Mouse (Mus musculus): ENCODE measurements around the gene Ecpas. TPM values are rescaled to one million over a fixed set of nuclear protein-coding genes. Genes with fewer than 3 reads are reported as not detected.
A peak's percentile ranks its signal among the peaks of the same experiment; 100 is the strongest.

Ecpas gene
- polyA plus RNA-seq, 1 experiment from 2014 or later, result 36.6 TPM

GRCm38 (mm10) chr4:58763417-58763816, 149.1 kb downstream of the Ecpas start:
- Histone ChIP-seq H3K9me3 (replicated peaks) (no peaks in the 10 kb centered on the region), H3K27ac (no peak overlapping the region), H3K4me3 (no peak overlapping the region), H3K27me3 (ENCODE audit: low read depth, poor library complexity, severe bottlenecking) (no peaks in the 10 kb centered on the region), H3K4me1 (no peaks in the 10 kb centered on the region), H3K36me3 (no peaks in the 10 kb centered on the region)
- WGBS, result 90% methylated on average over 3 of the region's 3 CpGs
- DNase-seq (ENCODE audit: low spot score), result no peak

GRCm38 (mm10) chr4:58749510-58749909, 163.0 kb downstream of the Ecpas start:
- H3K9me3 ChIP-seq (replicated peaks), result no peaks in the 10 kb centered on the region
- 68% methylated on average over 2 of the region's 2 CpGs for WGBS
- H3K27me3 ChIP-seq (ENCODE audit: low read depth, poor library complexity, severe bottlenecking), result no peaks in the 10 kb centered on the region
- DNase-seq (ENCODE audit: low spot score), result no peak
- H3K4me3 ChIP-seq, result no peak overlapping the region
- no peaks in the 10 kb centered on the region for H3K36me3 ChIP-seq
- peak overlapping the region; percentile 84 for H3K27ac ChIP-seq
- peaks cover 12% of the 10 kb centered on the region for H3K4me1 ChIP-seq

- 62% methylated on average over 10 of the region's 10 CpGs for WGBS
- H3K4me3 ChIP-seq, result no peak overlapping the region
- no peaks in the 10 kb centered on the region for H3K27me3 ChIP-seq (ENCODE audit: low read depth, poor library complexity, severe bottlenecking)
- DNase-seq (ENCODE audit: low spot score), result peak; percentile 35
- peaks cover 12% of the 10 kb centered on the region for H3K4me1 ChIP-seq
- H3K27ac ChIP-seq, result peak overlapping the region; percentile 84
- no peaks in the 10 kb centered on the region for H3K36me3 ChIP-seq
- H3K9me3 ChIP-seq (replicated peaks), result no peaks in the 10 kb centered on the region
Measured at GRCm38 (mm10) chr4:58749101-58749500, 163.4 kb downstream of the Ecpas start.

Other genes starting within 250 kb of the Ecpas start
- gene Olfr267, start 125.0 kb downstream of the Ecpas start, polyA plus RNA-seq (2016; fragmentation: Nextera tagmentation; extraction: Ambion mirVana), result not detected in 2 replicates
- 1.0 and 1.1 TPM in 2 replicates for gene Zkscan16, start 30.9 kb upstream of the Ecpas start, polyA plus RNA-seq (2016; fragmentation: Nextera tagmentation; extraction: Ambion mirVana)
- 12.0 and 15.7 TPM in 2 replicates for gene Ptgr1, start 74.4 kb upstream of the Ecpas start, polyA plus RNA-seq (2016; fragmentation: Nextera tagmentation; extraction: Ambion mirVana)
- 5.5 and 8.3 TPM in 2 replicates for gene Dnajc25, start 82.3 kb upstream of the Ecpas start, polyA plus RNA-seq (2016; fragmentation: Nextera tagmentation; extraction: Ambion mirVana)
- gene Gm20503, start 90.5 kb upstream of the Ecpas start, polyA plus RNA-seq (2016; fragmentation: Nextera tagmentation; extraction: Ambion mirVana), result 9.3 and 9.8 TPM in 2 replicates
- 81.1 and 96.4 TPM in 2 replicates for gene Gng10, start 122.3 kb upstream of the Ecpas start, polyA plus RNA-seq (2016; fragmentation: Nextera tagmentation; extraction: Ambion mirVana)
- gene AI481877, start 226.2 kb upstream of the Ecpas start, polyA plus RNA-seq (2016; fragmentation: Nextera tagmentation; extraction: Ambion mirVana), result not detected in 2 replicates